Mouse (Mus musculus): ENCODE measurements around the gene Tmem184a.

GRCm38 (mm10) chr5:139827593-139827992 lies 7.9 kb upstream of the Tmem184a start:
- TF ChIP-seq POLR2A (IDR thresholded peaks at IDR 0.05; ENCODE audit: borderline replicate concordance, control insufficient read depth, low read depth, low read length), result no peak
- TF ChIP-seq CTCF (IDR thresholded peaks at IDR 0.05; ENCODE audit: control insufficient read depth, insufficient read depth, low read length), result no peak
